Mouse (Mus musculus): ENCODE measurements around the gene Rpl27a.

The Rpl27a gene

GRCm38 (mm10) chr7:109518838-109519696, at the start of gene Rpl27a:
TSS of gene Rpl27a (plus strand) at chr7:109519147.
- peak; percentile 100 for DNase-seq

- DNase-seq: no peak
Measured at GRCm38 (mm10) chr7:109470700-109471099, 48.2 kb upstream of the Rpl27a start.

GRCm38 (mm10) chr7:109477926-109478325, 41.0 kb upstream of the Rpl27a start:
- no peak for DNase-seq

- peak; percentile 29 for DNase-seq
Measured at GRCm38 (mm10) chr7:109480765-109481197, 38.2 kb upstream of the Rpl27a start.

- no peak for DNase-seq
Measured at GRCm38 (mm10) chr7:109484221-109484620, 34.7 kb upstream of the Rpl27a start.

- DNase-seq: no peak
Measured at GRCm38 (mm10) chr7:109492616-109493318, 26.2 kb upstream of the Rpl27a start.

GRCm38 (mm10) chr7:109493319-109494316, 25.3 kb upstream of the Rpl27a start:
- DNase-seq: no peak

- DNase-seq: no peak
Measured at GRCm38 (mm10) chr7:109497507-109497906, 21.4 kb upstream of the Rpl27a start.

GRCm38 (mm10) chr7:109507119-109507518, 11.8 kb upstream of the Rpl27a start:
- DNase-seq: no peak

GRCm38 (mm10) chr7:109507572-109507971, 11.4 kb upstream of the Rpl27a start:
- no peak for DNase-seq

- no peak for DNase-seq
Measured at GRCm38 (mm10) chr7:109508034-109508433, 10.9 kb upstream of the Rpl27a start, which contains the start of gene Trim66. TSS of gene Trim66 (minus strand) at chr7:109508134.

GRCm38 (mm10) chr7:109510799-109511198, 8.1 kb upstream of the Rpl27a start:
- no peak for DNase-seq

GRCm38 (mm10) chr7:109511838-109512237, 7.1 kb upstream of the Rpl27a start:
- DNase-seq: no peak

- DNase-seq: no peak
Measured at GRCm38 (mm10) chr7:109516500-109516899, 2.4 kb upstream of the Rpl27a start.

GRCm38 (mm10) chr7:109518036-109518681, 788 bp upstream of the Rpl27a start:
- peak; percentile 22 for DNase-seq

GRCm38 (mm10) chr7:109519936-109520335, 989 bp downstream of the Rpl27a start:
- DNase-seq: no peak

- DNase-seq: no peak
Measured at GRCm38 (mm10) chr7:109522084-109522483, 3.1 kb downstream of the Rpl27a start.

- DNase-seq: no peak
Measured at GRCm38 (mm10) chr7:109523304-109523703, 4.4 kb downstream of the Rpl27a start.

GRCm38 (mm10) chr7:109523741-109524441, 4.9 kb downstream of the Rpl27a start:
- DNase-seq: no peak

- no peak for DNase-seq
Measured at GRCm38 (mm10) chr7:109524442-109524744, 5.4 kb downstream of the Rpl27a start.

- no peak for DNase-seq
Measured at GRCm38 (mm10) chr7:109524763-109525162, 5.8 kb downstream of the Rpl27a start.
